Mouse (Mus musculus): ENCODE measurements around the gene Tnnc1. TPM values are rescaled to one million over a fixed set of nuclear protein-coding genes. Genes with fewer than 3 reads are reported as not detected.

Gene Tnnc1
- polyA plus RNA-seq, 1 experiment from 2014 or later, result 77.2 TPM

GRCm38 (mm10) chr14:31217666-31218065 is 9.6 kb downstream of the Tnnc1 start, which contains the start of gene Sema3g:
TSS of gene Sema3g (plus strand) at chr14:31217860.
- Histone ChIP-seq H3K27ac (ENCODE audit: low read length) (no peak within 1 kb of the TSS), H3K9me3 (ENCODE audit: low read length) (no peaks in the 10 kb centered on the region), H3K36me3 (ENCODE audit: insufficient read depth, low read length) (no peaks in the 10 kb centered on the region), H3K4me1 (ENCODE audit: insufficient read depth, low read depth, low read length) (no peaks in the 10 kb centered on the region; the same call in 1 of the 2 replicates), H3K4me2 (replicated peaks; ENCODE audit: low read depth, low read length) (peak within 1 kb of the TSS; percentile 28), H3K9ac (replicated peaks; ENCODE audit: low read depth) (peak within 1 kb of the TSS; percentile 20; the same call in 1 of the 2 replicates), H3K27me3 (replicated peaks; ENCODE audit: insufficient read depth, low read length) (no peaks in the 10 kb centered on the region), H3K4me3 (ENCODE audit: low read depth, low read length) (peak within 1 kb of the TSS; percentile 12)
- DNase-seq (ENCODE audit: low spot score), result peak; percentile 93
- TF ChIP-seq CTCF (IDR thresholded peaks at IDR 0.05) (peak; percentile 95), EP300 (IDR thresholded peaks at IDR 0.05) (no peak)
- 5% methylated on average over 11 of the region's 11 CpGs for WGBS
- peak; percentile 89 for ATAC-seq

GRCm38 (mm10) chr14:31226978-31227377 is 18.9 kb downstream of the Tnnc1 start:
- peak; percentile 83 for DNase-seq (ENCODE audit: low spot score)
- Histone ChIP-seq H3K4me3 (ENCODE audit: low read depth, low read length) (no peak overlapping the region), H3K27me3 (replicated peaks; ENCODE audit: insufficient read depth, low read length) (no peaks in the 10 kb centered on the region), H3K9me3 (ENCODE audit: low read length) (no peaks in the 10 kb centered on the region), H3K36me3 (ENCODE audit: insufficient read depth, low read length) (no peaks in the 10 kb centered on the region), H3K4me1 (ENCODE audit: insufficient read depth, low read depth, low read length) (peaks cover 14% of the 10 kb centered on the region), H3K4me2 (replicated peaks; ENCODE audit: low read depth, low read length) (no peak overlapping the region), H3K9ac (replicated peaks; ENCODE audit: low read depth) (no peak overlapping the region), H3K27ac (ENCODE audit: low read length) (peak overlapping the region; percentile 38)
- TF ChIP-seq EP300 (IDR thresholded peaks at IDR 0.05) (no peak), CTCF (IDR thresholded peaks at IDR 0.05) (no peak)
- 22% methylated on average over 4 of the region's 4 CpGs for WGBS
- peak; percentile 79 for ATAC-seq

GRCm38 (mm10) chr14:31228234-31228633 is 20.1 kb downstream of the Tnnc1 start:
- TF ChIP-seq CTCF (IDR thresholded peaks at IDR 0.05) (no peak), EP300 (IDR thresholded peaks at IDR 0.05) (peak; percentile 84)
- Histone ChIP-seq H3K36me3 (ENCODE audit: insufficient read depth, low read length) (no peaks in the 10 kb centered on the region), H3K4me2 (replicated peaks; ENCODE audit: low read depth, low read length) (no peak overlapping the region), H3K9ac (replicated peaks; ENCODE audit: low read depth) (no peak overlapping the region), H3K27me3 (replicated peaks; ENCODE audit: insufficient read depth, low read length) (no peaks in the 10 kb centered on the region), H3K4me1 (ENCODE audit: insufficient read depth, low read depth, low read length) (peaks cover 14% of the 10 kb centered on the region), H3K9me3 (ENCODE audit: low read length) (no peaks in the 10 kb centered on the region), H3K4me3 (ENCODE audit: low read depth, low read length) (no peak overlapping the region), H3K27ac (ENCODE audit: low read length) (peak overlapping the region; percentile 47)
- WGBS, result 43% methylated on average over 6 of the region's 6 CpGs
- ATAC-seq (peak; percentile 49), DNase-seq (ENCODE audit: low spot score) (peak; percentile 64)

GRCm38 (mm10) chr14:31230442-31230841 is 22.3 kb downstream of the Tnnc1 start:
- H3K4me3 ChIP-seq (ENCODE audit: low read depth, low read length), result no peak overlapping the region
- H3K4me1 ChIP-seq (ENCODE audit: insufficient read depth, low read depth, low read length), result peaks cover 17% of the 10 kb centered on the region; the same call in 1 of the 2 replicates
- no peaks in the 10 kb centered on the region for H3K9me3 ChIP-seq (ENCODE audit: low read length)
- H3K36me3 ChIP-seq (ENCODE audit: insufficient read depth, low read length), result no peaks in the 10 kb centered on the region
- TF ChIP-seq CTCF (IDR thresholded peaks at IDR 0.05) (no peak), EP300 (IDR thresholded peaks at IDR 0.05) (no peak)
- DNase-seq (ENCODE audit: low spot score), result peak; percentile 52
- no peak overlapping the region for H3K9ac ChIP-seq (replicated peaks; ENCODE audit: low read depth)
- no peaks in the 10 kb centered on the region for H3K27me3 ChIP-seq (replicated peaks; ENCODE audit: insufficient read depth, low read length)
- 53% methylated on average over 8 of the region's 8 CpGs for WGBS
- no peak for ATAC-seq
- H3K4me2 ChIP-seq (replicated peaks; ENCODE audit: low read depth, low read length), result no peak overlapping the region
- peak overlapping the region; percentile 7; the same call in 1 of the 2 replicates for H3K27ac ChIP-seq (ENCODE audit: low read length)

- no peaks in the 10 kb centered on the region for H3K27me3 ChIP-seq (replicated peaks; ENCODE audit: insufficient read depth, low read length)
- no peak overlapping the region for H3K4me3 ChIP-seq (ENCODE audit: low read depth, low read length)
- peaks cover 12% of the 10 kb centered on the region; the same call in 1 of the 2 replicates for H3K4me1 ChIP-seq (ENCODE audit: insufficient read depth, low read depth, low read length)
- H3K9ac ChIP-seq (replicated peaks; ENCODE audit: low read depth), result no peak overlapping the region
- ATAC-seq, result no peak
- H3K36me3 ChIP-seq (ENCODE audit: insufficient read depth, low read length), result no peaks in the 10 kb centered on the region
- DNase-seq (ENCODE audit: low spot score), result no peak
- WGBS, result 67% methylated on average over 13 of the region's 13 CpGs
- no peak overlapping the region for H3K4me2 ChIP-seq (replicated peaks; ENCODE audit: low read depth, low read length)
- peak overlapping the region; percentile 85 for H3K27ac ChIP-seq (ENCODE audit: low read length)
- no peaks in the 10 kb centered on the region for H3K9me3 ChIP-seq (ENCODE audit: low read length)
- TF ChIP-seq EP300 (IDR thresholded peaks at IDR 0.05), result no peak
- TF ChIP-seq CTCF (IDR thresholded peaks at IDR 0.05), result no peak
These were observed 24.4 kb downstream of the Tnnc1 start for GRCm38 (mm10) chr14:31232404-31233069.

- H3K36me3 ChIP-seq (ENCODE audit: insufficient read depth, low read length), result no peaks in the 10 kb centered on the region
- H3K9me3 ChIP-seq (ENCODE audit: low read length), result no peaks in the 10 kb centered on the region
- H3K27ac ChIP-seq (ENCODE audit: low read length), result peak overlapping the region; percentile 85
- H3K27me3 ChIP-seq (replicated peaks; ENCODE audit: insufficient read depth, low read length), result no peaks in the 10 kb centered on the region
- no peak overlapping the region for H3K9ac ChIP-seq (replicated peaks; ENCODE audit: low read depth)
- H3K4me1 ChIP-seq (ENCODE audit: insufficient read depth, low read depth, low read length), result peaks cover 12% of the 10 kb centered on the region; the same call in 1 of the 2 replicates
- TF ChIP-seq EP300 (IDR thresholded peaks at IDR 0.05), result peak; percentile 98
- TF ChIP-seq CTCF (IDR thresholded peaks at IDR 0.05), result no peak
- 61% methylated on average over 14 of the region's 14 CpGs for WGBS
- no peak overlapping the region for H3K4me3 ChIP-seq (ENCODE audit: low read depth, low read length)
- H3K4me2 ChIP-seq (replicated peaks; ENCODE audit: low read depth, low read length), result no peak overlapping the region
- ATAC-seq (peak; percentile 74), DNase-seq (ENCODE audit: low spot score) (peak; percentile 73)
These were observed 25.2 kb downstream of the Tnnc1 start for GRCm38 (mm10) chr14:31233070-31233995.

All from lung, postnatal 0 days (tissue).